Comparison of ENCODE assay signal across 8 mouse cellular contexts in the genomic region with DNA sequence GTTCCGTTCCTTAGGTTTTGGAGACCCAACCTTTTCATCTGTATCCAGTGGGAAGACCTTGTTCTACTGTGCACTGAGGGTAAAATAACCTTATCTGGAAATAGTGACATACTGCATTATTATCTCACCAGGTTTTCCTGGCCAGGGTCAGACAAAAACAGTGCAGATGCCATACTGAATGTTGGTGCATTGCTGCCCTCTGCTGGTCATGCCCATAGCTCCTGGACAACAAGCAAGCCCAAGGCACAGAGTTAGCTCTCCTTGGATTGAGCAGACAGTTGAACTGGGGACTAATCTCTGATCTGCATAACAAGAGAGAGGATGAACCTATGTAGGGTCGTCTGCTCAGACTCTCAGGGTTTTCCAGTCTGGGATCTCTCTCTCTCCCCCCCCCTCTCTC. TPM values are rescaled to one million over a fixed set of nuclear protein-coding genes. Genes with fewer than 3 reads are reported as not detected.
DNase-seq lines count a peak whose midpoint lies in the region; ATAC-seq and TF ChIP-seq lines count a peak whose summit lies in the region.

No protein-coding gene starts in this region.

- no peak overlapping the region for H3K27ac ChIP-seq in bone marrow macrophage, adult 2 months (ENCODE audit: insufficient read depth, low read depth, low read length)
- H3K27ac ChIP-seq in embryonic fibroblast, embryonic 13.5 days (ENCODE audit: insufficient read depth, low read length) = no peak overlapping the region
- peak overlapping the region; percentile 48 for H3K27ac ChIP-seq in heart, embryonic 13.5 days (replicated peaks)
- H3K27ac ChIP-seq in kidney, embryonic 16.5 days (ENCODE audit: low read length) = no peak overlapping the region
- H3K27ac ChIP-seq in liver, adult 2 months (replicated peaks; ENCODE audit: insufficient read depth, low read depth, low read length) = no peak overlapping the region
- H3K27ac ChIP-seq in stomach, embryonic 14.5 days (ENCODE audit: low read length) = no peak overlapping the region

- H3K4me2 ChIP-seq in heart, embryonic 13.5 days = no peak overlapping the region
- no peak overlapping the region for H3K4me2 ChIP-seq in kidney, embryonic 16.5 days (replicated peaks; ENCODE audit: low read depth, low read length)
- H3K4me2 ChIP-seq in stomach, embryonic 14.5 days (replicated peaks; ENCODE audit: low read depth, low read length) = no peak overlapping the region

- DNase-seq in CD4-positive helper T cell, adult 2 months (ENCODE audit: low read depth, low spot score) = peak; percentile 77
- DNase-seq in liver, adult 2 months (ENCODE audit: extremely low read depth, low read depth, low spot score) = peak; percentile 70
- peak; percentile 63 to 83 for DNase-seq in natural killer cell, adult 2 months (ENCODE audit: low spot score in 2 of 2)

- H3K79me2 ChIP-seq in liver, adult 2 months (ENCODE audit: control insufficient read depth, insufficient read depth, low read length) = no peaks in the 10 kb centered on the region

- no peak; the same call in 1 of the 2 replicates for ATAC-seq in heart, embryonic 13.5 days (ENCODE audit: extremely low read depth, insufficient number of reproducible peaks, low FRiP score, low TSS enrichment)
- 0 out of 2 replicates have a peak, but pooled peaks have one; percentile 51 for ATAC-seq in kidney, embryonic 16.5 days (ENCODE audit: low FRiP score, low TSS enrichment)
- peak; percentile 74; the same call in 1 of the 2 replicates for ATAC-seq in stomach, embryonic 14.5 days (ENCODE audit: insufficient number of reproducible peaks, insufficient read depth, low FRiP score, low read depth)

- H3K36me3 ChIP-seq in heart, embryonic 13.5 days = no peaks in the 10 kb centered on the region
- H3K36me3 ChIP-seq in kidney, embryonic 16.5 days (ENCODE audit: insufficient read depth, low read length) = no peaks in the 10 kb centered on the region
- no peaks in the 10 kb centered on the region for H3K36me3 ChIP-seq in liver, adult 2 months (ENCODE audit: control insufficient read depth, insufficient read depth, low read length)
- H3K36me3 ChIP-seq in stomach, embryonic 14.5 days (ENCODE audit: control insufficient read depth, insufficient read depth, low read length) = no peaks in the 10 kb centered on the region

- no peaks in the 10 kb centered on the region; the same call in 1 of the 2 replicates for H3K4me1 ChIP-seq in bone marrow macrophage, adult 2 months (ENCODE audit: control insufficient read depth, insufficient read depth, low read length)
- peaks cover 3% of the 10 kb centered on the region; the same call in 1 of the 2 replicates for H3K4me1 ChIP-seq in embryonic fibroblast, embryonic 13.5 days (ENCODE audit: control insufficient read depth, insufficient read depth, low read length)
- H3K4me1 ChIP-seq in heart, embryonic 13.5 days = peaks cover 33% of the 10 kb centered on the region
- no peaks in the 10 kb centered on the region for H3K4me1 ChIP-seq in kidney, embryonic 16.5 days (ENCODE audit: insufficient read depth, low read length)
- peaks cover 5% of the 10 kb centered on the region for H3K4me1 ChIP-seq in liver, adult 2 months (ENCODE audit: control insufficient read depth, insufficient read depth, low read length)
- H3K4me1 ChIP-seq in stomach, embryonic 14.5 days (ENCODE audit: control insufficient read depth, insufficient read depth, low read length) = no peaks in the 10 kb centered on the region

- H3K9me3 ChIP-seq in heart, embryonic 13.5 days = no peaks in the 10 kb centered on the region
- no peaks in the 10 kb centered on the region for H3K9me3 ChIP-seq in kidney, embryonic 16.5 days (ENCODE audit: low read length)
- H3K9me3 ChIP-seq in stomach, embryonic 14.5 days (ENCODE audit: control insufficient read depth, low read depth, low read length) = no peaks in the 10 kb centered on the region

- H3K9ac ChIP-seq in heart, embryonic 13.5 days = peak overlapping the region; percentile 30; the same call in 1 of the 2 replicates
- H3K9ac ChIP-seq in kidney, embryonic 16.5 days (replicated peaks; ENCODE audit: low read length) = no peak overlapping the region
- no peak overlapping the region for H3K9ac ChIP-seq in liver, adult 2 months (ENCODE audit: low read depth, low read length)
- no peak overlapping the region for H3K9ac ChIP-seq in stomach, embryonic 14.5 days (replicated peaks; ENCODE audit: low read depth, low read length)

- TF ChIP-seq POLR2A in bone marrow macrophage, adult 2 months (IDR thresholded peaks at IDR 0.05; ENCODE audit: borderline replicate concordance, low read depth, low read length) = no peak
- TF ChIP-seq POLR2A in embryonic fibroblast, embryonic 13.5 days (IDR thresholded peaks at IDR 0.05; ENCODE audit: low read depth, low read length) = no peak
- TF ChIP-seq POLR2A in liver, adult 2 months (IDR thresholded peaks at IDR 0.05; ENCODE audit: extremely low read depth, insufficient read depth, low read length) = no peak

- H3K27me3 ChIP-seq in heart, embryonic 13.5 days (replicated peaks) = no peaks in the 10 kb centered on the region
- H3K27me3 ChIP-seq in kidney, embryonic 16.5 days (ENCODE audit: insufficient read depth, low read length) = no peaks in the 10 kb centered on the region
- H3K27me3 ChIP-seq in liver, adult 2 months (ENCODE audit: control insufficient read depth, insufficient read depth, low read length) = no peaks in the 10 kb centered on the region
- no peaks in the 10 kb centered on the region for H3K27me3 ChIP-seq in stomach, embryonic 14.5 days (ENCODE audit: control insufficient read depth, insufficient read depth, low read length)

- H3K4me3 ChIP-seq in bone marrow macrophage, adult 2 months (ENCODE audit: insufficient read depth, low read length) = no peak overlapping the region
- no peak overlapping the region for H3K4me3 ChIP-seq in embryonic fibroblast, embryonic 13.5 days (ENCODE audit: insufficient read depth, low read length)
- H3K4me3 ChIP-seq in heart, embryonic 13.5 days = no peak overlapping the region
- H3K4me3 ChIP-seq in kidney, embryonic 16.5 days (ENCODE audit: low read length) = no peak overlapping the region
- H3K4me3 ChIP-seq in liver, adult 2 months (ENCODE audit: insufficient read depth, low read depth, low read length) = no peak overlapping the region
- no peak overlapping the region for H3K4me3 ChIP-seq in stomach, embryonic 14.5 days (ENCODE audit: low read depth, low read length)

- WGBS in heart, embryonic 13.5 days = 26% methylated on average over 2 of the region's 2 CpGs
- 41% methylated on average over 2 of the region's 2 CpGs for WGBS in kidney, embryonic 16.5 days
- WGBS in liver, adult 2 months = 40% methylated on average over 2 of the region's 2 CpGs
- WGBS in stomach, embryonic 14.5 days = 41% methylated on average over 2 of the region's 2 CpGs

- TF ChIP-seq CTCF in bone marrow macrophage, adult 2 months (IDR thresholded peaks at IDR 0.05; ENCODE audit: low read depth, low read length) = peak; percentile 88
- TF ChIP-seq CTCF in embryonic fibroblast, embryonic 13.5 days (IDR thresholded peaks at IDR 0.05; ENCODE audit: borderline replicate concordance, insufficient read depth, low read length) = peak; percentile 97
- peak; percentile 92 for TF ChIP-seq CTCF in liver, adult 2 months (IDR thresholded peaks at IDR 0.05; ENCODE audit: low read depth, low read length)

RNA-seq across cellular contexts. Expression of gene Ift81, which starts 12.9 kb away (rescaled TPM):
- 7.7 and 8.5 TPM in 2 replicates for polyA plus RNA-seq in bone marrow macrophage, adult 2 months (2012; ENCODE audit: insufficient read depth, insufficient read length, missing spikeins)
- 27.9 and 49.1 TPM in 2 replicates for polyA plus RNA-seq in embryonic fibroblast, embryonic 13.5 days (2011; ENCODE audit: insufficient read length, low read depth, missing spikeins)
- polyA plus RNA-seq in heart, embryonic 13.5 days (2015; fragmentation: Nextera tagmentation; extraction: Ambion mirVana) = 23.8 and 30.7 TPM in 2 replicates
- polyA plus RNA-seq in kidney, embryonic 16.5 days (2015; fragmentation: Nextera tagmentation; extraction: Ambion mirVana) = 33.3 and 39.6 TPM in 2 replicates
- total RNA-seq in liver, adult 2 months (2014; rRNA removed) = 1.7 and 3.0 TPM in 2 replicates
- 0.14 and 0.38 TPM in 2 replicates for polyA plus RNA-seq in liver, adult 2 months (2012; rRNA removed)
- polyA plus RNA-seq in stomach, embryonic 14.5 days (2014; fragmentation: Nextera tagmentation; extraction: Ambion mirVana) = 49.9 and 50.8 TPM in 2 replicates

RNA-seq across cellular contexts. Expression of gene P2rx7, which starts 16.5 kb away (rescaled TPM):
- polyA plus RNA-seq in bone marrow macrophage, adult 2 months (2012; ENCODE audit: insufficient read depth, insufficient read length, missing spikeins) = 78.0 and 80.3 TPM in 2 replicates
- polyA plus RNA-seq in embryonic fibroblast, embryonic 13.5 days (2011; ENCODE audit: insufficient read length, low read depth, missing spikeins) = 1.2 and 1.4 TPM in 2 replicates
- 1.3 and 1.6 TPM in 2 replicates for polyA plus RNA-seq in heart, embryonic 13.5 days (2015; fragmentation: Nextera tagmentation; extraction: Ambion mirVana)
- 1.3 and 1.5 TPM in 2 replicates for polyA plus RNA-seq in kidney, embryonic 16.5 days (2015; fragmentation: Nextera tagmentation; extraction: Ambion mirVana)
- total RNA-seq in liver, adult 2 months (2014; rRNA removed) = 2.2 and 4.3 TPM in 2 replicates
- 2.7 and 4.0 TPM in 2 replicates for polyA plus RNA-seq in liver, adult 2 months (2012; rRNA removed)
- 1.9 and 2.9 TPM in 2 replicates for polyA plus RNA-seq in stomach, embryonic 14.5 days (2014; fragmentation: Nextera tagmentation; extraction: Ambion mirVana)

Comparison
In these comparisons a context has a peak if more than half of its experiments do, and no peak if none do; other contexts are left out.
1. RNA of gene P2rx7, which starts 16.5 kb away (polyA plus RNA-seq): 78.0 to 80.3 TPM in bone marrow macrophage, adult 2 months; 2.7 to 4.0 TPM in liver, adult 2 months, 1.9 to 2.9 TPM in stomach, embryonic 14.5 days, 1.3 to 1.6 TPM in heart, embryonic 13.5 days, 1.3 to 1.5 TPM in kidney, embryonic 16.5 days and 1.2 to 1.4 TPM in embryonic fibroblast, embryonic 13.5 days; every median in the first group is over 10 times any median in the second.
2. Peak in every context shown above with its lines, with median percentiles within 50 percentile points of each other: DNase-seq and CTCF ChIP-seq.